Mouse (Mus musculus): Measurements from ENCODE around the gene Vps9d1. TPM values are rescaled to one million over a fixed set of nuclear protein-coding genes. Genes with fewer than 3 reads are reported as not detected.
"Not testable (repeated sequence)": the region's sequence is repeated elsewhere in the genome, so short reads cannot be mapped to it uniquely, and the experiment has no call there.

Gene Vps9d1
- 10 to 100 TPM; 72.7 to 74.6 TPM for total RNA-seq (2021)

- intact Hi-C loops (cut with DNase I) = loop anchor here (10.0 kb wide), 1 partner anchor 111 kb away; no protein-coding TSS in a partner anchor
- DNase-seq (ENCODE audit: extremely low spot score in 1 of 2, low spot score in 2 of 2) = peak; percentile 68 to 94
These were observed at the start of gene Vps9d1, which contains the start of gene Zfp276 for GRCm38 (mm10) chr8:123254099-123254885. Vps9d1 (minus strand) TSS chr8:123254348. Zfp276 (plus strand) TSS chr8:123254195.

- no peak for DNase-seq (ENCODE audit: extremely low spot score in 1 of 2, low spot score in 2 of 2)
- intact Hi-C loops (cut with DNase I) = no loop called here
These were observed 44.2 kb upstream of the Vps9d1 start for GRCm38 (mm10) chr8:123298301-123298700.

DNA sequence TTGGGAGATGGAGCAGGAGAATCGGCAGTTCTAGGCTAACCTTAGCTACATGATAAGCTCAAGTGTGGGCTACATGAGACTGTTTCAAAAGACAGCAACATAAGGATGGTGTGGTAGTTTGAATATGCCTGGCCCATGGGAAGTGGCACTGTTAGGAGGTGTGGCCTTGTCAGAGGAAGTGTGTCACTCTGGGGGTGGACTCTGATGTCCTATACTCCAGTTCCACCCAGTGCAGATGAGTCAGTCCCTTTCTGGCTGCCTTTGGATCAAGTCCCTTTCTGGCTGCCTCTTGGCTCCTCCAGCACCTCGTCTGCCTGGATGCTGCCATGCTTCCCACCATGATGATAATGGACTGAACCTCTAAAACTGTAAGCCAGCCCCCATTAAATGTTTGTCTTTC, 38.6 kb upstream of the Vps9d1 start:
- intact Hi-C loops (cut with DNase I) = no loop called here
- DNase-seq (ENCODE audit: extremely low spot score in 1 of 2, low spot score in 2 of 2) = no peak

GRCm38 (mm10) chr8:123292281-123292680, 38.1 kb upstream of the Vps9d1 start:
- intact Hi-C loops (cut with DNase I) = no loop called here
- no peak for DNase-seq (ENCODE audit: extremely low spot score in 1 of 2, low spot score in 2 of 2)

GRCm38 (mm10) chr8:123291716-123292115, 37.6 kb upstream of the Vps9d1 start:
- intact Hi-C loops (cut with DNase I) = no loop called here
- no peak for DNase-seq (ENCODE audit: extremely low spot score in 1 of 2, low spot score in 2 of 2)

- no peak for DNase-seq (ENCODE audit: extremely low spot score in 1 of 2, low spot score in 2 of 2)
- intact Hi-C loops (cut with DNase I) = no loop called here
These were observed 36.5 kb upstream of the Vps9d1 start for GRCm38 (mm10) chr8:123290679-123291078.

DNA sequence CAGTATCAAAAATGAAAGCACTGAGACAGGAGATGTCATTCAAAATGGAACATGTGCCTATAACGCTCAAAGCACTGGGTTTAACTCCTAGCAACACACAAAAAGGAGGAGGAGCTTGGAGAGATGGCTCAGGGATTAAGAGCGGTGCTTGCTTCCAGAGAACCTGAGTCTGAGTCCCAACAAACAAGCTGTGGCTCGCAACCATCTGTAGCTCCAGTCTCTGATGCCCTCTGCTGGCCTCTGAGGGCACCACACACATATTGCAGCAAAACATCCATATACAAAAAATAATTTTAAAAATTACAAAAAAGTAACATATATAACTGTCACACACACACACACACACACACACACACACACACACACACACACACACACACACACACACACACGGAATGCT, 36.0 kb upstream of the Vps9d1 start:
- peak; percentile 24 to 50 for DNase-seq (ENCODE audit: extremely low spot score in 1 of 2, low spot score in 2 of 2)
- intact Hi-C loops (cut with DNase I) = no loop called here

- no peak for DNase-seq (ENCODE audit: extremely low spot score in 1 of 2, low spot score in 2 of 2)
- intact Hi-C loops (cut with DNase I) = no loop called here
These were observed 33.2 kb upstream of the Vps9d1 start for GRCm38 (mm10) chr8:123287362-123287761.

DNA sequence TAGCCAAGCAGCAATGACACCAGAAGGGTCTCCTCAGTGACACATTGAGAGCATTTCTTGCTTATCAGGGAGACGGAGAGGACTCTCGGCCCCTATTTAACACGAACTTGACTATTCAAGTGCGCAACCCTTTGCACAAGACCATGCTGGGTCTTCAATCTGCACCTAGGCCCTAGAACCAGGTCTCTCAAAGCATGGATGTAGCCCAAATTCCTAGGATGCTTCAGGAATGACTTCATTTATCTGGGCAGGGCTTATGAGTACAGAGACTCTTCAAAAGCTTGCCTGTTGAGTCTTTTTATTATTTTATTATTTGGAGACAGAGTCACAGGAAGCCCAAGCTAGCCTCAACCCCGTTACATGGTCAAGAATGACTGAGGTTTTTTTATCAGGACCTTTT, 30.3 kb upstream of the Vps9d1 start:
- no peak for DNase-seq (ENCODE audit: extremely low spot score in 1 of 2, low spot score in 2 of 2)
- intact Hi-C loops (cut with DNase I) = no loop called here

DNA sequence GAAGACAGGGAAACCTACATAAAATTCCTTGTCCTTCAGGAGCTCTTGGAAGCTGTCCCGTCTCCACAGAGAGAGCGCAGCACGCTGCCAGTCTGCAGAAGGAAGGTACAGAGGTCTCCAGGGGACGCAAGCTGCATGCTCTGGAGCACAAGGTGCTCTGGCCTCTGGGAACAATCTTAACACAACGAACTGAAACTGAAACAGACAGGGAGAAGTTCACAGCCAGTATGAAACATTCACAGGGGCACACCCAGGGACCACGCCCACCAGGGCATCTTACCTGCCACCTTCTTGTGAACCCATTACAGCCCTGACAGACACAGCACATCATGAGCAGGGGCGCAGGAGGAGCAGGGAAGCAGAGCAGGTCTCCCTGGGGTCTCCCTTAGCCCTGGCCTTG, 29.8 kb upstream of the Vps9d1 start:
- no peak for DNase-seq (ENCODE audit: extremely low spot score in 1 of 2, low spot score in 2 of 2)
- intact Hi-C loops (cut with DNase I) = no loop called here

- intact Hi-C loops (cut with DNase I); DNase-seq (ENCODE audit: extremely low spot score in 1 of 2, low spot score in 2 of 2): not testable (repeated sequence)
These were observed 28.8 kb upstream of the Vps9d1 start for GRCm38 (mm10) chr8:123282994-123283393.

DNA sequence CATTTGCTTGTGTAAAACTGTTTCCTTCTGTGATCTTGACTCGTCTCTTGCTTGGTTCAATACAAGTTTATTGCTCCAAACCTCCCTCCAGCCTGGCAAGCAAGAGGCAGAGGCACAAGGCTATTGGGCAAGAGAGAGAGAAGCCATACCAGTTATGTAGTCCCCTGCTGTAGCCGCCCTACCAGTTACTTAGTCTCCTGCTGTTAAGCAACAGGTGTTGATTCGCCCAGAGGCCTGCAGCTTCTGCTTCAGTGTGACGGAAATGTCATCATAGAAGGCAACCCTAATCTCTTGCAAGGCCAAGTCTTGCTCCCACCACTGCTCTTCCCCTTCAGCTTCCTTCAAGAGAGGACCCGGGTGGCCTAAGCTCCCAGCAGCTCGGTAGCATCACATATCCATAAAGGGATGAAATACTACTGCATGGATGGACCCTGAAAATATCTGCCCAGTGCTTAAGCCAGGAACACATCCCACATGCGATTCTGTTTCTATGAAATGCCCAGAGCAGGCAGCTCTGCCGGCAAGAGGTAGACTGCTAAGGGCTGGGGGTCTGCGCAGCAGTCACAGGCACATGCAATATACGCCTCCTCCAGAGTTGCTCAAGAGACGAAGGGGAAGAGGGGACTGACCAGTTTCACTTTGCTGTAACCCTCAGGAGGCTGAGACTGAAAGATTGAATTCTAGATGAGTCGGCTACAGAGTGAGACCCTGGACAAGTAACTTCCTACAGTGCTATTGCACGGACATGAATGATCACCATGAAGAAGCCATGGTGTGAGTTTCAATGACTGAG, 26.4 kb upstream of the Vps9d1 start:
- DNase-seq (ENCODE audit: extremely low spot score in 1 of 2, low spot score in 2 of 2) = no peak
- intact Hi-C loops (cut with DNase I) = no loop called here

DNA sequence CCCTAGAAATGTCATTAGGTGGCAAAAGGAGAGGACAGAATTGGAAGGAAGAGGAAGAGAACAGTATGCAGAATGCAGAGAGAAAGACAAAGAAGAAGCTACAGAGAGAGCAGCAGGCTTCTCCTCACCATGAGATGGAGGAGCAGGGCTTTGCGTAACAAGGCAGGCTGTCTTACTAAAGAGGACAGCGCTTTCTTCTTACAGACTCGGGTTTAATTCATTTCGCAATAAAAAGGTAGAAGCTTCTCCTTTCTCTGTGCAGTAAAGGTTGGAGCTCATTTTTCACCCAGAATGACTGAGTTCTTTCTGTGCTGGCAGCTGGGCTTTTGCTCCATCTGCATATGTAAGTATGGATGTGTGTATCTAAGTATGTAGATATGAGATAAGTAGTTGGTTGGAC, 25.7 kb upstream of the Vps9d1 start:
- intact Hi-C loops (cut with DNase I) = no loop called here
- DNase-seq (ENCODE audit: extremely low spot score in 1 of 2, low spot score in 2 of 2) = no peak

DNA sequence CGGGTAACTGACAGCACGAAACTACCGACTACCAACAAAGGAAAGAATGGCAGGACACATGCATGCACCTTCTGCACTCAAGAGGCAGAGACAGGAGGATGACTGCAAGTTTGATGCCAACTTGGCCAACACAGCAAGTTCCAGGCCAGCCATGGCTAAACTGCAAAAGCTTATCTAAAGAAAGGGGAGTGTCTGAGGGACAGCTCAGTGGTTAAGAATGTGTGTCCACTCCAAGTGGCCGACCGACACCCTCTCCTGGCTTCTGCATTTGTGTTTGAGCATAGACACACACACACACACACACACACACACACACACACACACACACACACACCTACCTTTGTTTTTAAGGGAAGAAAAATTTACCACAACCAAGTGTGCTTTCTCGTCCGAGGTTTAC, 24.3 kb upstream of the Vps9d1 start:
- intact Hi-C loops (cut with DNase I) = no loop called here
- DNase-seq (ENCODE audit: extremely low spot score in 1 of 2, low spot score in 2 of 2) = no peak

- no peak for DNase-seq (ENCODE audit: extremely low spot score in 1 of 2, low spot score in 2 of 2)
- intact Hi-C loops (cut with DNase I) = no loop called here
These were observed 20.9 kb upstream of the Vps9d1 start for GRCm38 (mm10) chr8:123275096-123275495.

DNA sequence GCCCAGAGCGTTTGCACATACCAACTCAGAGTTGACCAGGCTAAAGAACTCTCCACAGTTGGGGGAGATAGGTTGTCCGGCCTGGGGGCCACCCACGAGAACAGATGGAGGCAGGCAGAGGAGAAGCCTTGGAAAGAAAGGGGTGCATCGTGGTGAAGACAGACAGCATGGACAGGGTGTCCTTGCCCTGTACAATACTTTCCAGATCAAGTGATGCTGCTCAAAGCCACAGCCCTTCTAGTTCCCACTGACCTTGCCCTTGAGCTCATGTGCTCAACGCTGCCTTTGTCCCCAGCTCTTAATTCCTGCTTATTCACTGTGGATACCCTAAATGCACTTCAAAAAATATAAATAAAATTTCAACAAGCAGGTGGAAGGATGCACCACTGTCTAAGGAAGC, 20.3 kb upstream of the Vps9d1 start:
- intact Hi-C loops (cut with DNase I) = no loop called here
- no peak for DNase-seq (ENCODE audit: extremely low spot score in 1 of 2, low spot score in 2 of 2)

DNA sequence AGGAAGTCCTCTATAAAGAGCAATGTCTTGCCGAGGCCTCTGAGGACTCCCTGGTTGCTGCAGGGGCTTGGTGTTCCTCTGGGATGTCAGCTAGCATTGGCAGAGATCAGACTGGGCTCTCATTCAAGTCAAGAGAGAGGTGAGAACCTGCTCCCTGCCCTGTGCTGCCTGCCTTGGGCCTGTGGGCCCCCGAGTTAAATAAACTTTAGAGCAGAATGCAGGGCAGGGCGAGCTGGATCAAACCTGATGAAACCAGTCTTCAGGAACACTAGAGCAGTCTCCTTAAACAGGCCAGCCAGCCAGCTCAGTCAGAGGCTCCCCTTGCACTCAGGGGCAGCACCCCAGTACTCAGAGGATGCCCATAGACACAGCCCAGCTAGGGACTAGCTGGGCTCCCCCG, 17.8 kb upstream of the Vps9d1 start:
- intact Hi-C loops (cut with DNase I) = no loop called here
- no peak for DNase-seq (ENCODE audit: extremely low spot score in 1 of 2, low spot score in 2 of 2)

DNA sequence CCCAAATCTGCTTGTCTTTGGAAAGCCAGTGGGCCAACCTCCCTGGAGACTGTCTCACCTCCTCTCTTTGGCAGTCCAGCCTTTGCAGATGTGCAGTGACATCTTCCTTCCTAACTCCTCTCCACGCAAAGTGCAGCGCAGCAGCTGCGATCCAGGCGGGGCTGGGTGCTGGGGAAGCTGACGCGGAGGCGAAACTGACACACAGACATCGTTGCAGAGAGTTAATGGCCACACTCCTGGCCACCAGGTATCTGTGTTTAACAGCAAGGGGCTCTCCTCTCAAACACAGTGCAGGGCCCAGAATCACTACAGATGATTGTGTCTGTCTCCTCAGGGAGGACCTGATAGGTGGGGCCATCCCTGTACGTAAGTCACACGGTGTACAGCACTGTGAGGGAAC, 17.0 kb upstream of the Vps9d1 start:
- intact Hi-C loops (cut with DNase I) = no loop called here

DNA sequence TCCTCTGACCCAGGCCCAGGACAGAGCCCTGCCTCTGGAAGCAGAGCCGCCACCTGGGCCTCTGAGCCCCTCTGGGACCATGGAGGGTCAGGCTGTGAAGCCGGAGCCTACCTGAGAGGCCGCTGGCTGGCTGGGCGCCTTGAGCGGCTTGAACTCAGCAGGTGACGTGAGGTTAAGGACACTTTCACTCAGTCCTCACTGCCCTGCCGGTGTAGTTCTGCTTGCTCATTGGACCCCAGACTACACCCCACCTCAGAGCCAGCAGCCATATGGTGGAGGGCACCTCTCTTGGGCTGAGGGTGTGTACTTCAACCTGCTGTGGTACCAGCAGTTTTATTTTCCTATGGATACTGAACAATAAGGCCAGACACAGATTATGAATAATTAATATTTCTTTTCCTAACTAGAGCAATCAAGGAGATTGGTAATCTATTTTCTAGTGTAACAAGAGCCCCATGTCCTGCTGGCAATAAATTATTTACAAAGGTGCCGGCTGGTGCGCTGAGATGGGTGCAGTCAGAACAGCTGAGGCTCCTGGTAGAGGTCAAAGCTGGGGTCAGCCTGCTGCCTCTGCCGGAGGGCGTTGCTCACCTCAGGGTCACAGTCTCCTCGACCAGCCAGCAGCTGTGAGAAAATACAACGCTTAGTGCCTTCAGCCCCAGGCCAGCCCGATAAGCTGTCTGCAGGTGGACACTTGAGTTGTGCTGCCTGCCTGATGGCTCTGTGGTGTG, 13.9 kb upstream of the Vps9d1 start:
- intact Hi-C loops (cut with DNase I) = no loop called here
- DNase-seq (ENCODE audit: extremely low spot score in 1 of 2, low spot score in 2 of 2) = no peak

More for the DNA sequence above, 17.0 kb upstream of the Vps9d1 start:
- no peak for DNase-seq (ENCODE audit: extremely low spot score in 1 of 2, low spot score in 2 of 2)
